Comparison of ENCODE assay signal across 27 mouse cellular contexts in the genomic region with DNA sequence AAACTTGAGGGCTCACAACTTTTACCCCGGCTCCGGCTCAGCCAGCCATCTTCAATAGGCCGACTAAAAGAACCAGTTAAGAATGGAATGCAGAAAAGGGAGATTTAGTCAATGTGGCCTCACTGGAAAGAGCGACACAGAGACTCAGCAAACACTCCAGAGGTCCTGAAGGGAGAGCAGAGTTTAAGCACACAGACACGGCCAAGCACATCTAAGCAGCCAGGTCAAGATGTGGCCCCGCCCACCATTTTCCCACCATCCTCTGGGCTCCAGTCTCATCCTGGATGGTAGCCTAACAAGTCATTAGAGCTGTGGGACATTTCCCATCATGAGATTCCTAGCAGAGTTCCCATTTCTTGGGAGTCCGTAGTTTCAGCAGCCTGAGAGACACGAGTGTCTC. TPM values are rescaled to one million over a fixed set of nuclear protein-coding genes. Genes with fewer than 3 reads are reported as not detected.
A peak's percentile ranks its signal among the peaks of the same experiment; 100 is the strongest.
DNase-seq lines count a peak whose midpoint lies in the region; ATAC-seq and TF ChIP-seq lines count a peak whose summit lies in the region.
"Had no signal": no experiment of that assay in that cellular context is flagged by ENCODE, and none has a peak within 500 bp of the region (broad histone marks: within the 10 kb centered on the region; RNA-seq: fewer than 3 reads in every experiment).

No protein-coding gene starts in this region.

- WGBS in heart, embryonic 10.5 days, result 87% methylated on average over 8 of the region's 8 CpGs
- WGBS in lung, embryonic 16.5 days, result 63% methylated on average over 8 of the region's 8 CpGs
- 84% methylated on average over 8 of the region's 8 CpGs for WGBS in embryonic facial prominence, embryonic 10.5 days
- 86% methylated on average over 8 of the region's 8 CpGs for WGBS in limb, embryonic 13.5 days
- 76% methylated on average over 8 of the region's 8 CpGs for WGBS in liver, postnatal 0 days (ENCODE audit: insufficient replicate concordance)

- no peaks in the 10 kb centered on the region for H3K9me3 ChIP-seq in heart, embryonic 10.5 days
- H3K9me3 ChIP-seq in lung, embryonic 16.5 days (ENCODE audit: control insufficient read depth, low read length), result no peaks in the 10 kb centered on the region
- no peaks in the 10 kb centered on the region for H3K9me3 ChIP-seq in embryonic facial prominence, embryonic 10.5 days
- H3K9me3 ChIP-seq in limb, embryonic 13.5 days, result no peaks in the 10 kb centered on the region
- no peaks in the 10 kb centered on the region for H3K9me3 ChIP-seq in liver, postnatal 0 days (ENCODE audit: low read length)
- H3K9me3 ChIP-seq: forebrain, embryonic 12.5 days; hindbrain, embryonic 13.5 days had no signal

- peak; percentile 77; the same call in 1 of the 2 replicates for ATAC-seq in lung, embryonic 16.5 days (ENCODE audit: low read depth)
- ATAC-seq in limb, embryonic 13.5 days (ENCODE audit: low FRiP score, low read depth), result no peak
- ATAC-seq in liver, postnatal 0 days, result no peak
- ATAC-seq: activated CD4-positive, CD25-positive, alpha-beta regulatory T cell, adult 4 months; forebrain, postnatal 0 days; hindbrain, postnatal 0 days; Patski had no signal

- H3K4me1 ChIP-seq in heart, embryonic 10.5 days, result peaks cover 29% of the 10 kb centered on the region
- peaks cover 10% of the 10 kb centered on the region; the same call in 1 of the 2 replicates for H3K4me1 ChIP-seq in lung, embryonic 16.5 days (replicated peaks; ENCODE audit: control insufficient read depth, insufficient read depth, low read length)
- H3K4me1 ChIP-seq in embryonic facial prominence, embryonic 10.5 days, result peaks cover 23% of the 10 kb centered on the region
- peaks cover 20% of the 10 kb centered on the region for H3K4me1 ChIP-seq in limb, embryonic 13.5 days
- no peaks in the 10 kb centered on the region for H3K4me1 ChIP-seq in liver, postnatal 0 days (ENCODE audit: insufficient read depth)

- H3K9ac ChIP-seq in lung, embryonic 16.5 days (ENCODE audit: low read length), result no peak overlapping the region
- H3K9ac ChIP-seq in limb, embryonic 13.5 days, result no peak overlapping the region
- no peak overlapping the region for H3K9ac ChIP-seq in liver, postnatal 0 days (replicated peaks)
- H3K9ac ChIP-seq: forebrain, embryonic 12.5 days; forebrain, postnatal 0 days; heart, embryonic 13.5 days; hindbrain, embryonic 13.5 days had no signal

- no peak overlapping the region for H3K4me3 ChIP-seq in heart, embryonic 10.5 days
- no peak overlapping the region for H3K4me3 ChIP-seq in lung, embryonic 16.5 days (ENCODE audit: low read length)
- H3K4me3 ChIP-seq in embryonic facial prominence, embryonic 10.5 days, result no peak overlapping the region
- no peak overlapping the region for H3K4me3 ChIP-seq in limb, embryonic 13.5 days
- H3K4me3 ChIP-seq in liver, postnatal 0 days (ENCODE audit: low read depth, low read length), result no peak overlapping the region
- H3K4me3 ChIP-seq: forebrain, embryonic 12.5 days; heart, embryonic 13.5 days; hindbrain, embryonic 13.5 days had no signal

- H3K27me3 ChIP-seq in heart, embryonic 10.5 days (ENCODE audit: insufficient read depth, poor library complexity, severe bottlenecking), result no peaks in the 10 kb centered on the region
- no peaks in the 10 kb centered on the region for H3K27me3 ChIP-seq in lung, embryonic 16.5 days (ENCODE audit: control insufficient read depth, insufficient read depth, low read depth, low read length)
- H3K27me3 ChIP-seq in embryonic facial prominence, embryonic 10.5 days (replicated peaks; ENCODE audit: low read depth, poor library complexity, severe bottlenecking), result no peaks in the 10 kb centered on the region
- no peaks in the 10 kb centered on the region for H3K27me3 ChIP-seq in limb, embryonic 13.5 days
- no peaks in the 10 kb centered on the region for H3K27me3 ChIP-seq in liver, postnatal 0 days (ENCODE audit: insufficient read depth, low read length)
- H3K27me3 ChIP-seq: CH12.LX; forebrain, embryonic 12.5 days; heart, embryonic 13.5 days; hindbrain, embryonic 13.5 days; Patski had no signal

- no peak for DNase-seq in heart, embryonic 10.5 days (ENCODE audit: low spot score)
- DNase-seq in heart, adult 18-20 months, result no peak
- no peak for DNase-seq in lung, postnatal 25 days (ENCODE audit: low spot score)
- no peak for DNase-seq in embryonic facial prominence, embryonic 10.5 days (ENCODE audit: low spot score)
- no peak for DNase-seq in liver, postnatal 0 days
- DNase-seq: adrenal gland, postnatal 14 days; cerebellum, adult 11-12 months; cerebellum, adult 9-11 months; cerebellum, postnatal 36 days; forebrain, postnatal 0 days; gastrocnemius, postnatal 14 days; heart, postnatal 36 days had no signal

- H3K27ac ChIP-seq in heart, embryonic 10.5 days, result peak overlapping the region; percentile 49; the same call in 1 of the 2 replicates
- H3K27ac ChIP-seq in lung, embryonic 16.5 days (ENCODE audit: low read length), result peak overlapping the region; percentile 61
- H3K27ac ChIP-seq in embryonic facial prominence, embryonic 10.5 days (replicated peaks), result peak overlapping the region; percentile 88
- peak overlapping the region; percentile 72; the same call in 1 of the 2 replicates for H3K27ac ChIP-seq in limb, embryonic 13.5 days
- no peak overlapping the region for H3K27ac ChIP-seq in liver, postnatal 0 days (ENCODE audit: low read depth)
- H3K27ac ChIP-seq: heart, embryonic 13.5 days; hindbrain, embryonic 13.5 days; hindbrain, postnatal 0 days had no signal

- TF ChIP-seq CTCF in liver, postnatal 0 days (IDR thresholded peaks at IDR 0.05; ENCODE audit: low read depth), result no peak

- peaks cover 33% of the 10 kb centered on the region; the same call in 1 of the 2 replicates for H3K36me3 ChIP-seq in heart, embryonic 10.5 days
- H3K36me3 ChIP-seq in lung, embryonic 16.5 days (ENCODE audit: control insufficient read depth, insufficient read depth, low read length), result no peaks in the 10 kb centered on the region
- H3K36me3 ChIP-seq in embryonic facial prominence, embryonic 10.5 days (replicated peaks), result peaks cover 50% of the 10 kb centered on the region
- H3K36me3 ChIP-seq in limb, embryonic 13.5 days, result peaks cover 32% of the 10 kb centered on the region
- peaks cover 50% of the 10 kb centered on the region for H3K36me3 ChIP-seq in liver, postnatal 0 days (replicated peaks; ENCODE audit: insufficient read depth, low read length)
- H3K36me3 ChIP-seq: forebrain, embryonic 12.5 days; hindbrain, embryonic 13.5 days had no signal

- no peak for TF ChIP-seq EP300 in liver, postnatal 0 days (IDR thresholded peaks at IDR 0.05; ENCODE audit: low read depth)

- H3K4me2 ChIP-seq in lung, embryonic 16.5 days (ENCODE audit: low read depth, low read length), result no peak overlapping the region
- no peak overlapping the region for H3K4me2 ChIP-seq in limb, embryonic 13.5 days (replicated peaks)
- no peak overlapping the region for H3K4me2 ChIP-seq in liver, postnatal 0 days (ENCODE audit: low read depth, low read length)
- H3K4me2 ChIP-seq: forebrain, embryonic 12.5 days; heart, embryonic 13.5 days; hindbrain, embryonic 13.5 days had no signal

RNA-seq across cellular contexts. Expression of a gene that starts 10.7 kb away (rescaled TPM):
- polyA plus RNA-seq in heart, embryonic 10.5 days (2016; fragmentation: Nextera tagmentation; extraction: Ambion mirVana), result 7.9 and 9.3 TPM in 2 replicates
- 10 to 100 TPM; 13.8 to 14.5 TPM for total RNA-seq in heart, adult 18-20 months (2021)
- 8.8 and 9.6 TPM in 2 replicates for polyA plus RNA-seq in lung, embryonic 16.5 days (2015; fragmentation: Nextera tagmentation; extraction: Ambion mirVana)
- 10.2 and 10.6 TPM in 2 replicates for polyA plus RNA-seq in embryonic facial prominence, embryonic 10.5 days (2016; fragmentation: Nextera tagmentation; extraction: Ambion mirVana)
- polyA plus RNA-seq in limb, embryonic 13.5 days (2015; fragmentation: Nextera tagmentation; extraction: Ambion mirVana), result 8.2 and 8.3 TPM in 2 replicates
- polyA plus RNA-seq in liver, postnatal 0 days (2015; fragmentation: Nextera tagmentation; extraction: Ambion mirVana), result 13.1 and 17.3 TPM in 2 replicates

RNA-seq across cellular contexts. Expression of a gene that starts 24.8 kb away (rescaled TPM):
- polyA plus RNA-seq in heart, embryonic 10.5 days (2016; fragmentation: Nextera tagmentation; extraction: Ambion mirVana), result 190 and 227 TPM in 2 replicates
- total RNA-seq in heart, adult 18-20 months (2021), result 100 to 1,000 TPM; 143 to 157 TPM
- polyA plus RNA-seq in lung, embryonic 16.5 days (2015; fragmentation: Nextera tagmentation; extraction: Ambion mirVana), result 271 and 284 TPM in 2 replicates
- polyA plus RNA-seq in embryonic facial prominence, embryonic 10.5 days (2016; fragmentation: Nextera tagmentation; extraction: Ambion mirVana), result 244 and 267 TPM in 2 replicates
- 317 and 318 TPM in 2 replicates for polyA plus RNA-seq in limb, embryonic 13.5 days (2015; fragmentation: Nextera tagmentation; extraction: Ambion mirVana)
- 148 and 152 TPM in 2 replicates for polyA plus RNA-seq in liver, postnatal 0 days (2015; fragmentation: Nextera tagmentation; extraction: Ambion mirVana)

RNA-seq across cellular contexts. Expression of a gene that starts 35.7 kb away (rescaled TPM):
- polyA plus RNA-seq in heart, embryonic 10.5 days (2016; fragmentation: Nextera tagmentation; extraction: Ambion mirVana), result not detected in 2 replicates
- total RNA-seq in heart, adult 18-20 months (2021), result not detected
- not detected in 2 replicates for polyA plus RNA-seq in lung, embryonic 16.5 days (2015; fragmentation: Nextera tagmentation; extraction: Ambion mirVana)
- not detected in 2 replicates for polyA plus RNA-seq in embryonic facial prominence, embryonic 10.5 days (2016; fragmentation: Nextera tagmentation; extraction: Ambion mirVana)
- polyA plus RNA-seq in limb, embryonic 13.5 days (2015; fragmentation: Nextera tagmentation; extraction: Ambion mirVana), result not detected in 2 replicates
- not detected in 2 replicates for polyA plus RNA-seq in liver, postnatal 0 days (2015; fragmentation: Nextera tagmentation; extraction: Ambion mirVana)
- total RNA-seq: adrenal gland, adult 18-20 months; adrenal gland, postnatal 14 days; CH12.LX; forebrain, postnatal 0 days; gastrocnemius, adult 18-20 months; gastrocnemius, postnatal 14 days; heart, adult 8-10 months; heart, postnatal 36 days; hindbrain, postnatal 0 days had no signal
- polyA plus RNA-seq: activated CD4-positive, CD25-positive, alpha-beta regulatory T cell, adult 4 months; embryonic facial prominence, embryonic 11.5 days; forebrain, embryonic 12.5 days; forebrain, postnatal 0 days; gonadal fat pad, adult 2 months; heart, embryonic 13.5 days; heart, postnatal 0 days; hindbrain, embryonic 13.5 days; hindbrain, postnatal 0 days; Patski had no signal

RNA-seq across cellular contexts. Expression of a gene that starts 52.9 kb away (rescaled TPM):
- polyA plus RNA-seq in heart, embryonic 10.5 days (2016; fragmentation: Nextera tagmentation; extraction: Ambion mirVana), result not detected in 2 replicates
- total RNA-seq in heart, adult 18-20 months (2021), result not detected
- polyA plus RNA-seq in lung, embryonic 16.5 days (2015; fragmentation: Nextera tagmentation; extraction: Ambion mirVana), result not detected in 2 replicates
- polyA plus RNA-seq in embryonic facial prominence, embryonic 10.5 days (2016; fragmentation: Nextera tagmentation; extraction: Ambion mirVana), result not detected in 2 replicates
- not detected in 2 replicates for polyA plus RNA-seq in limb, embryonic 13.5 days (2015; fragmentation: Nextera tagmentation; extraction: Ambion mirVana)
- polyA plus RNA-seq in liver, postnatal 0 days (2015; fragmentation: Nextera tagmentation; extraction: Ambion mirVana), result not detected in 2 replicates
- total RNA-seq: adrenal gland, adult 18-20 months; adrenal gland, postnatal 14 days; CH12.LX; forebrain, postnatal 0 days; gastrocnemius, adult 18-20 months; gastrocnemius, postnatal 14 days; heart, adult 8-10 months; heart, postnatal 36 days; hindbrain, postnatal 0 days had no signal
- polyA plus RNA-seq: activated CD4-positive, CD25-positive, alpha-beta regulatory T cell, adult 4 months; embryonic facial prominence, embryonic 11.5 days; forebrain, embryonic 12.5 days; forebrain, postnatal 0 days; heart, embryonic 13.5 days; heart, postnatal 0 days; hindbrain, embryonic 13.5 days; hindbrain, postnatal 0 days; Patski had no signal
